Mouse (Mus musculus): ENCODE results near the gene Chpf2. TPM values are rescaled to one million over a fixed set of nuclear protein-coding genes. Genes with fewer than 3 reads are reported as not detected.
A peak's percentile ranks its signal among the peaks of the same experiment; 100 is the strongest.

The Chpf2 gene
- polyA plus RNA-seq, 1 experiment from 2014 or later: 20.1 TPM

DNA sequence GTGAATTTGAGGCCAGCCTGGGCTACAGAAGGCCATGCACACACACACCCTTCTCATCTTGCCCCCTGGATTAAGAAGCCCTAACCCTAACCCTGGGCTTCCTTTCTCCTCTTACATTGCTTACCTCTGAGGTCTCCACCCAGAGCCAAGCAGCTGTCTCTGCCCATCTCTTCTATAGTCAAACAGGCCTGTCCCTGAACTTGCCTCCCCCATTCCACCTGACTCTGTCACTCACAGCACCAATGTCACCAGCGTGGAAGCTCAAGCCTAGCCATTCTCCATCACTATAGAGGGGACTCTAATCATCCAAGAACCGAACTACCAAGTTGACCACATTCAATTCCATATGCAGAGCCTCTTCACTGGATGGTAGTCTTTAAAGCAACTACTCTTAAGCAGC lies 13.7 kb downstream of the Chpf2 start:
- peaks cover 75% of the 10 kb centered on the region for H3K4me1 ChIP-seq (replicated peaks)

GRCm38 (mm10) chr5:24601071-24601835 lies 14.7 kb downstream of the Chpf2 start:
- ATAC-seq (ENCODE audit: insufficient number of reproducible peaks, insufficient read depth, low FRiP score, low TSS enrichment, low read depth): no peak
- no peaks in the 10 kb centered on the region for H3K9me3 ChIP-seq
- H3K9ac ChIP-seq (replicated peaks): peak overlapping the region; percentile 92
- peaks cover 84% of the 10 kb centered on the region for H3K4me1 ChIP-seq (replicated peaks)
- WGBS: under 1% methylated on average over 33 of the region's 33 CpGs
- peak overlapping the region; percentile 100 for H3K27ac ChIP-seq
- H3K36me3 ChIP-seq: peaks cover 2% of the 10 kb centered on the region; the same call in 1 of the 2 replicates
- peaks cover 23% of the 10 kb centered on the region for H3K27me3 ChIP-seq
- H3K4me3 ChIP-seq (replicated peaks): peak overlapping the region; percentile 74
- H3K4me2 ChIP-seq: peak overlapping the region; percentile 90

More for the DNA sequence above, 13.7 kb downstream of the Chpf2 start:
- Histone ChIP-seq H3K4me3 (replicated peaks) (peak overlapping the region; percentile 74), H3K9ac (replicated peaks) (no peak overlapping the region), H3K4me2 (peak overlapping the region; percentile 90), H3K27me3 (peaks cover 23% of the 10 kb centered on the region), H3K27ac (peak overlapping the region; percentile 100; the same call in 1 of the 2 replicates), H3K36me3 (peaks cover 12% of the 10 kb centered on the region), H3K9me3 (no peaks in the 10 kb centered on the region)
- ATAC-seq (ENCODE audit: insufficient number of reproducible peaks, insufficient read depth, low FRiP score, low TSS enrichment, low read depth): no peak
- WGBS: 63% methylated on average over 2 of the region's 2 CpGs

DNA sequence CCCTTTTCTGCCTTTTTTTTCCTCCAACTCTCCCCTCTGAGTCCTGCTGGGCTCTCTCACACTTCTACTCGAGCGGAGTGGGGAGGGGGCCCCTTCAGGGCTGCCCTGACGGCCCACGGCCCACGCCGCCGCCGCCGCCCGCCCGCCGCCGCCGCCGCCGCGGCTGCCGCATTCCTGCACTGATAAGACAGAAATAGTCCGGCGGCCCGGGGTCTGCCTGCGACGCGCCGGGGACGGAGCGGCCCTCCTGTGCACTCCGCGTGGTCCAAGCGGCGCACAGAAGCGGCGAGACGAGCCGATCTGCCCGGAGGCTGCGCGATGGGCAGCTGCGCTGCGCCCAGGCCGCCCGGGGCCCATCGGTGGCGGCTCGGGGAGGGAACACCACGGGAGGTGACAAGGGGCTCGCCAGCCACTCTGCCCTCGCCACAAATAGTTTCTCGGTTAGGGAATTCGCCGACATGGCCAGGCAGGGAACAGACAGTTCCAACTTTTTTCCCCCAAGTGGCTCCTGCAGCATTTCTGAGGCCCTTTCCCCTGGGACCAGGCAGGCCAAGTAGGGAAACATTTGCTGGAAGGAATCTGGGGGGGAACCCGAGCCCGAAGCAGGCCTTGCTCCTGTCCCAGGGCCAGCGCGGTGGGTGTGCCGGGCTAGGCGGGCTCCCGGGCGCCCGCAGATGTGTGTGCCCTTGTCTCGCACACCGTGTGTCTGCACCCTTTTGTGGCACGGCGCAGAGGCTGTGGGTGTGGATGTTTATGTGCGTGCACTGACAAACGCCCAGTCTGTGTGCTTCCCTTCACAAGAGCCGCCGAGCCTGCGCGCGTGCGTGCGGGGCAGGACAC lies 15.6 kb downstream of the Chpf2 start:
- H3K36me3 ChIP-seq: no peaks in the 10 kb centered on the region
- WGBS: under 1% methylated on average over 73 of the region's 73 CpGs
- H3K9ac ChIP-seq (replicated peaks): peak overlapping the region; percentile 92
- ATAC-seq (ENCODE audit: insufficient number of reproducible peaks, insufficient read depth, low FRiP score, low TSS enrichment, low read depth): peak; percentile 9; the same call in 1 of the 2 replicates
- H3K27me3 ChIP-seq: peaks cover 23% of the 10 kb centered on the region
- no peaks in the 10 kb centered on the region for H3K9me3 ChIP-seq
- peak overlapping the region; percentile 100 for H3K27ac ChIP-seq
- H3K4me2 ChIP-seq: peak overlapping the region; percentile 90
- H3K4me3 ChIP-seq (replicated peaks): peak overlapping the region; percentile 74
- peaks cover 83% of the 10 kb centered on the region for H3K4me1 ChIP-seq (replicated peaks)

GRCm38 (mm10) chr5:24602751-24603343 lies 16.3 kb downstream of the Chpf2 start:
- Histone ChIP-seq H3K27ac (peak overlapping the region; percentile 100), H3K9me3 (no peaks in the 10 kb centered on the region), H3K4me1 (replicated peaks) (peaks cover 80% of the 10 kb centered on the region), H3K9ac (replicated peaks) (peak overlapping the region; percentile 92), H3K4me2 (peak overlapping the region; percentile 90), H3K36me3 (no peaks in the 10 kb centered on the region), H3K4me3 (replicated peaks) (peak overlapping the region; percentile 74), H3K27me3 (peaks cover 22% of the 10 kb centered on the region)
- 2% methylated on average over 16 of the region's 16 CpGs for whole genome bisulfite sequencing
- ATAC-seq (ENCODE audit: insufficient number of reproducible peaks, insufficient read depth, low FRiP score, low TSS enrichment, low read depth): peak; percentile 18; the same call in 1 of the 2 replicates

DNA sequence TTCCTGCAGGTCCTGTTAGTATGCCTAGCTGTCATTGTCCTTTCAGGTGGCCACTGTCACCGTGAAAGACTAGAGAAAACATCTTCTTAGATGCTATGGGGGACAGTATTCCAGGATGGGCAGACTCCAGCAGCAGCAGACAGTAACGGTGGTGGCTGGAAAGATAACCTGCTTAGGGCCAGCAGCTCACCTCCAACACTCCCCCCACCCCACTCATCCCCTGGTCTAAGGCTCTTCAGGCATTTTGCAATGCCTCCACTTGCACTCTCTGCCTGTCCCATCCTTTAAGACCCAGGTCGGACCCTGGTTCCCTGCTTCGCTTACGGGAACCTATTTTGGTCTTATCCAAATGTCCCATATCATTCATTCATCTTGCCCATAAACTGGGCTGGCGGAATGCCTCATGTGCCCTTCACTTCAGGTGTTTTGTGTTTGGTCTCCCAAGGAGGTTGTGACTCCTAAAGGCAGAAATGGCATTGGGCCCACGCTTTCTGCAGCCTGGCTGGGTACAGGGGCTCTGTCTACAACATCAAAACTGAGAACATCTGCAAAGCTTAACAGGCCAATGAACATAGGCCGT lies 17.0 kb downstream of the Chpf2 start:
- ATAC-seq (ENCODE audit: insufficient number of reproducible peaks, insufficient read depth, low FRiP score, low TSS enrichment, low read depth): no peak
- Histone ChIP-seq H3K27me3 (peaks cover 20% of the 10 kb centered on the region), H3K36me3 (no peaks in the 10 kb centered on the region), H3K9me3 (no peaks in the 10 kb centered on the region), H3K4me1 (replicated peaks) (peaks cover 73% of the 10 kb centered on the region), H3K27ac (peak overlapping the region; percentile 100), H3K9ac (replicated peaks) (0 out of 2 replicates have a peak overlapping the region, but pooled peaks have one; percentile 1), H3K4me3 (replicated peaks) (peak overlapping the region; percentile 74), H3K4me2 (peak overlapping the region; percentile 90)
- 51% methylated on average over 8 of the region's 8 CpGs for WGBS

DNA sequence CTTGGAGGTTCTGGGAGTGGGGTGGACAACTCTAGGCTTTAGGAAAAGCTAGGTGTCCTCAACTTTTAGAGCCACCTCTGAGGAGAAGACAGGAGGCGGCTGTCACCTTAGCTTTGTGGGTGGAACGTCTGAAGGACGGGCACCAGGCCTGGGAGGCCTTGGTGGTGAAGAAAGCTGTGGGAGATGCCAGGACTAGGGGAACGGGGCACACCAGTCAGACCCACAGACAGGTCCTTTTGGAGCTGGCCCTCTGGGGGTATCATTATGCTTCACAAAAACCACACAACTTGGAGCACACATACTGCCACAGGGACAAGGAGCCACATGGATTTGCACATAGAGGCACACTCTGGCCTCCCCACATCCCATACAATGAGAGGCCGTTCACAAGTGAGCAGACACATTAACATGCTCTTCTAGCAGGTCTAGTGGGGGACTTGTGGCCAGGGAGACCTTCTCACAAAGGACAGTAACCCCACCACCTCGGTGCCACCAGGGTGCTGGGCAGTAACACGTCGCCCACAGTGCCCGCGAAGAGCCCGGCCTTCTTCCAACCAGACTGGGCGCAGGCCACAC lies 17.6 kb downstream of the Chpf2 start:
- no peak for ATAC-seq (ENCODE audit: insufficient number of reproducible peaks, insufficient read depth, low FRiP score, low TSS enrichment, low read depth)
- H3K4me1 ChIP-seq (replicated peaks): peaks cover 66% of the 10 kb centered on the region
- H3K9ac ChIP-seq (replicated peaks): peak overlapping the region; percentile 88
- H3K36me3 ChIP-seq: no peaks in the 10 kb centered on the region
- peaks cover 17% of the 10 kb centered on the region for H3K27me3 ChIP-seq
- peak overlapping the region; percentile 90 for H3K4me2 ChIP-seq
- H3K9me3 ChIP-seq: no peaks in the 10 kb centered on the region
- H3K27ac ChIP-seq: peak overlapping the region; percentile 100
- H3K4me3 ChIP-seq (replicated peaks): peak overlapping the region; percentile 66
- WGBS: 17% methylated on average over 12 of the region's 12 CpGs

GRCm38 (mm10) chr5:24604656-24605100 lies 18.1 kb downstream of the Chpf2 start:
- peak overlapping the region; percentile 66 for H3K4me3 ChIP-seq (replicated peaks)
- H3K4me2 ChIP-seq: peak overlapping the region; percentile 90
- H3K4me1 ChIP-seq (replicated peaks): peaks cover 61% of the 10 kb centered on the region
- H3K27ac ChIP-seq: peak overlapping the region; percentile 100
- H3K9me3 ChIP-seq: no peaks in the 10 kb centered on the region
- H3K36me3 ChIP-seq: no peaks in the 10 kb centered on the region
- H3K27me3 ChIP-seq: peaks cover 12% of the 10 kb centered on the region
- peak; percentile 43; the same call in 1 of the 2 replicates for ATAC-seq (ENCODE audit: insufficient number of reproducible peaks, insufficient read depth, low FRiP score, low TSS enrichment, low read depth)
- peak overlapping the region; percentile 88 for H3K9ac ChIP-seq (replicated peaks)
- under 1% methylated on average over 46 of the region's 46 CpGs for WGBS

- no peaks in the 10 kb centered on the region for H3K9me3 ChIP-seq
- peak overlapping the region; percentile 90 for H3K4me2 ChIP-seq
- H3K4me3 ChIP-seq (replicated peaks): peak overlapping the region; percentile 66
- H3K27ac ChIP-seq: peak overlapping the region; percentile 100
- no peaks in the 10 kb centered on the region for H3K36me3 ChIP-seq
- WGBS: 7% methylated on average over 6 of the region's 6 CpGs
- H3K9ac ChIP-seq (replicated peaks): peak overlapping the region; percentile 88
- peaks cover 7% of the 10 kb centered on the region; the same call in 1 of the 2 replicates for H3K27me3 ChIP-seq
- H3K4me1 ChIP-seq (replicated peaks): peaks cover 56% of the 10 kb centered on the region
- no peak for ATAC-seq (ENCODE audit: insufficient number of reproducible peaks, insufficient read depth, low FRiP score, low TSS enrichment, low read depth)
These were observed 18.9 kb downstream of the Chpf2 start for GRCm38 (mm10) chr5:24605321-24605979.

- 28% methylated on average over 14 of the region's 14 CpGs for WGBS
- Histone ChIP-seq H3K36me3 (no peaks in the 10 kb centered on the region), H3K4me2 (peak overlapping the region; percentile 90), H3K4me1 (replicated peaks) (peaks cover 49% of the 10 kb centered on the region), H3K27me3 (peaks cover 7% of the 10 kb centered on the region; the same call in 1 of the 2 replicates), H3K9me3 (no peaks in the 10 kb centered on the region), H3K27ac (peak overlapping the region; percentile 100), H3K9ac (replicated peaks) (peak overlapping the region; percentile 88), H3K4me3 (replicated peaks) (peak overlapping the region; percentile 66)
- ATAC-seq (ENCODE audit: insufficient number of reproducible peaks, insufficient read depth, low FRiP score, low TSS enrichment, low read depth): no peak
These were observed 19.6 kb downstream of the Chpf2 start for GRCm38 (mm10) chr5:24605980-24606665.

Data from limb, embryonic 12.5 days (tissue).